Mouse (Mus musculus): ENCODE data around the gene Ppat.
"Not testable (repeated sequence)": the region's sequence is repeated elsewhere in the genome, so short reads cannot be mapped to it uniquely, and the experiment has no call there.

The Ppat gene

DNA sequence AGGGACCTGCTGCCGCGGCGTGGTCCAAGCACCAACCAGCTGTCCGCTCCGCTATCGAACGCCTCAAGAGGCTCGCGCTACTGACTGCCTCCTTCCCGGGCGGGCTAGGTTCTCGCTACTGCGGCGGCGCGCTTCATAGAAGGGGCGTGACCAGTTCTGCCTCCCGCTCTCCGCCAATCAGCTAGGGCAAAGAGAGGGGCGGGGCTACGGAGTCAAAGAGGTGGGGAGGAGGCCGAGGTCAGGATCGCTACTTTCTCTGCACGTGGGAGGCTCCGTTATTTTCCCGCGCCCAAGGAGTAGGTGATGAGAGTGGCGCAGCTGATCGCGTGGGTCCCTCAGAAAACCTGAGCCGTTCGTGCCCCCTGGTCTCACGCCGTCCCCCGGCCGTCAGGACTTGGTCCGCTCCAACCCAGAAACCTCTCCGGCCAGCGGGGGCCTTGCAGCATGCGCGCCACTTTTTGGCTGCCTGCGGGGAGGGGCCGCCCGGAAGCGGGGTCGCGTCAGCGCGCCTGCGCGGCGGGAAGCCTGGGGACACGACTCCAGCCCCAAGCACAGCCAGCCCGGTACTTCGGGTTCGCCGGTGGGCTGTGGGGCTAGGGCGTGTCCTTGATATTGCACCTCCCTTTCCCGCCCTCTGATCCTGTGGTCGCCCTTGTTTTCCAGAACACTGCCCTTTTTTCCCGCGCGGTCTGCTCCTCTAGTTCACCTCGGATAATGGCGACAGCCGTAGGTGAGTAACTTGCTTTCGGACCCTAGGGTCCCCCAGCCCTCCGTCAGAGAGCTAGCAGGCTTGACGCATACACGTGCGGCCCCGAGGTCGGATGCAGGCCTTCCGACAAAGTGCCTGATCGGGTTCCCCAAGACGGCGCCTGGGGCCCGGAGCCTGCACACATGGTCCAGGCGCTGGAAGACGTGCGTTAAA, at the start of gene Ppat, which contains the start of gene Paics:
Gene Ppat, minus strand, starts transcription at position 473 of the 922 bp plus-strand sequence.
Gene Paics, plus strand, starts transcription at position 202 of the 922 bp plus-strand sequence.
- peak; percentile 62 for DNase-seq (ENCODE audit: extremely low read depth, low read depth, low spot score)

- DNase-seq (ENCODE audit: extremely low read depth, low read depth, low spot score) = no peak
These were observed 47.0 kb upstream of the Ppat start for GRCm38 (mm10) chr5:76998416-76998815.

DNA sequence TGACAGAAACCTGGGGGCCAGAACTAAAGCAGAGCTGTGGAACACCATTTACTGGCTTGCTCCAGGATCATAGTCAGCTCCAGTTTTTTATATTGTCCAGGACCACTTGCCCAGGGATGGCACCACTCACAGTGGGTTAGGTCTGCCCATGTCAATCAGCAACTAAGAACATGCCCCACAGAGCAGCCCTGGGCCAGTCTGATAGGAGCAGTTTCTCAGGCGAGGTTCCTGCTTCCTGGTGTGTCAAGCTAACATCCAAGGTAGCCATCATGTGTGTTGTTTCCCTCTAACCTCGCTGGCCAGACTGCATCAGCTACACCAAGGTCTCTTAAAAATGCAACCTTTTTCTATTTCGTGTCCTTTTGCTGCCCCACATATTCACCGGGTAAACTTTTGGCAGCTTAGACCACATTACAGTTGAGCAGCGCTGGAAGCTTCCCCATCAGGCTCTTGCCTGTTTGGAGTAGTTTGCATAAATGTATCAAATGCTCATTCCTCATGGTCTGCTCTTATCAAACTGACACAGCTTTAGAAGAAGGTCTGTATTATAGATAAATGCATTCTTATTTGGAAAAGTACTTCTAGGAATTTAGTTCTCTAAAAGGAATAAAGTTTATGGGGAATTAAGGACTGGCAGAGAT, 41.9 kb upstream of the Ppat start:
- DNase-seq (ENCODE audit: extremely low read depth, low read depth, low spot score) = no peak

DNA sequence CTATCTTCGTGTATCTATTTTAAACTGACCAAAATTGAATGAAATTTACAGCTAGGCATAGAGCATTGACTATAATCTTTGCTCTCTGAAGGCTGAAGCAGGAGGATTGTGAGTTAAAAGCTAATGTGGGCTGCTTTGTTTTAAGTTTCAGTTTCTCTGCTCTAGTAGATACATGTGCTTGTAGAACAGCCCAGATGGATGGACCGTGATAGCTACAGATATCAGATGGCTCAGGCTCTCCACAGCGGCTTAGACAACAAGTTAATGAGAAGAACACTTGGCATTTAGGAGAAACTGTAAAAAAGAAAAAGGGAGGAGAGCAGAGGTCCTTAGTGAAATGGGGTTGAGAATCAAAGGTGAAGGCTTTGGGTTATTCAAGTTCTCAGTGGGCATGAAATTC, 39.4 kb upstream of the Ppat start:
- no peak for DNase-seq (ENCODE audit: extremely low read depth, low read depth, low spot score)

GRCm38 (mm10) chr5:76984015-76984414, 32.6 kb upstream of the Ppat start:
- no peak for DNase-seq (ENCODE audit: extremely low read depth, low read depth, low spot score)

- DNase-seq (ENCODE audit: extremely low read depth, low read depth, low spot score) = no peak
These were observed 24.4 kb upstream of the Ppat start for GRCm38 (mm10) chr5:76975736-76976135.

DNA sequence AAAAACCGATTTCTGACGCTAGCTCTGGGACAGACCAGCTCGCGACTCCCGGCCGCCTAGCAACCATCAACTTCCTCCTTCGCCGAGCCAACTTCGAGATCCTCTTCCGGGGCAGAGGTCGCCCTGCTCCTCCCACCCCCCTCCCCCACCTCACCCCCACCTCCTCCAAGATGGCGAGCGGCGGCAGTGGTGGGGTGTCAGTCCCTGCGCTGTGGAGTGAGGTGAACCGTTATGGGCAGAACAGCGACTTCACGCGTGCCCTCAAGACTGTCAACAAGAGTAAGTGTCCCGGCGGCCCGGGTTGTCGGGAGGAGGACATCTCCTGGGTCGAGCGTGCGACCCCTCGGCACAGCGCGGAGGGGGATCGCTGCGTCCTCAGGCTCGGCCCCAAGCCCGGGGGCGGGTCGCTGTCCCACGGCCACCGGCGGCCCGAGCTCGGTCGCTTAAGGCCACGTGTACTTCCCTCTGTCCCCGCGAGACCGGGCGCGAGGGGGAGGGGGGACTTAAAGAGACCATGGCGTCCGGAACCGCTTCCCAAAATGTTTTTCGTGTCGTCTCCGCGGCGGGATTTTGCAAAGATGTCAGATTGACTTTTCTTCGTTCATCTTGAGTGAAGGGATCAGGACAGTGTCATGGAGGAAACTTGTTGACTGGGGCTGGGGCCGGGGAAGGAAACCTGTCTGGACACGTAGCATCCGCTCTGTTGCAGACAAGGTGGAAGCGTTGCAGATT, 23.3 kb upstream of the Ppat start, which contains the start of gene Srp72:
Gene Srp72, plus strand, starts transcription at position 130 of the 732 bp plus-strand sequence.
- no peak for DNase-seq (ENCODE audit: extremely low read depth, low read depth, low spot score)

- no peak for DNase-seq (ENCODE audit: extremely low read depth, low read depth, low spot score)
These were observed 22.8 kb upstream of the Ppat start for GRCm38 (mm10) chr5:76974207-76974553.

DNA sequence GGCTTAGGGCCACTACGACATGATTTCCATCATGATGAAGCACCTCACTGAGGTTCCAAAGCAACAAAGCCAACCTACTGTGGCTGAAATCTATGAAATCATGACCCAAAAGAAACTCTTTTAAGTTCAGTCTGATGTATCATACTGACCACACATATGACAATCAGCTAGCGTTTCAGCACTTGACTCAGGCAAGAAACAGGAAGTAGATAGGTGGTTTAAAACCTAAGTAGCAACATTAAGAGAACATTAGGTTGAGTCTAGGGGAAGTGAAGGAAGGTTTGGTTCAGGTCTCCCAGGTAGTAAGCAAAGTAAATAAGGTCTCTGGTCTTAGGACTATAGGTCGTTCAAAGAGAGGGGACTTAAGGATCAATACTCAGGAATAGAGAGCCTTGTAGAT, 22.1 kb upstream of the Ppat start:
- no peak for DNase-seq (ENCODE audit: extremely low read depth, low read depth, low spot score)

DNA sequence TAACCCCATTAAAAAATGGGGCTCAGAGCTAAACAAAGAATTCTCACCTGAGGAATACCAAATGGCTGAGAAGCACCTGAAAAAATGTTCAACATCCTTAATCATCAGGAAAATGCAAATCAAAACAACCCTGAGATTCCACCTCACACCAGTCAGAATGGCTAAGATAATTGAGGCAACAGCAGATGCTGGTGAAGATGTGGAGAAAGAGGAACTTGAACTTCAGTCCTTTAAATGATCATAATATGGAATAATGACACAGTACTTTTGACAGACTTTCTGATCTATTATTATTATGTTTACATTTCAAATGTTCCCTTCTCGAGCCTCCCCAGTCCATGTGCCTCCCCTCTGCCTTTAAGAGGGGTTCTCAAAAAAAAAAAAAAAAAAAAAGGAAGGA, 19.7 kb upstream of the Ppat start:
- DNase-seq (ENCODE audit: extremely low read depth, low read depth, low spot score) = not testable (repeated sequence)

GRCm38 (mm10) chr5:76969250-76969649, 17.9 kb upstream of the Ppat start:
- DNase-seq (ENCODE audit: extremely low read depth, low read depth, low spot score) = no peak

- no peak for DNase-seq (ENCODE audit: extremely low read depth, low read depth, low spot score)
These were observed 13.3 kb upstream of the Ppat start for GRCm38 (mm10) chr5:76964651-76965050.

GRCm38 (mm10) chr5:76962545-76962944, 11.2 kb upstream of the Ppat start:
- DNase-seq (ENCODE audit: extremely low read depth, low read depth, low spot score) = no peak

DNA sequence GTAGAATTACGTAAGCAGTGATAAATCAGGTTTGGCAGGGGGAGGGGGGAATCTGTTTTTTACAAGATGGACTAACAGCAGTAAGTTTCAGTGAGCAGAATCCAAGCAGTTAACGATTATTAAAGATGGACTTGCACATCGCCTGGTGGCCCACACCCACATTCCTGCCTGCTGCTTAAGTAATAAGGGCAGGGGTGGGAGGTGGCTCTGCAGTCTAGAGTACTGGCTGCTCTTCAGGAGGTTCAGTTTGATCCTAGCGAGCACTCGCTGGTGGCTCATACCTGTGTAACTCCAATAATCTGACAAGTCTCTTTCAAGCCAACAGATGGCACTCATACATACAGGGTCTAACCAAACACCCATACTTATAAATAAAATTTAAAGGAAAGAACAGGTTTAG, 8.2 kb upstream of the Ppat start:
- no peak for DNase-seq (ENCODE audit: extremely low read depth, low read depth, low spot score)

DNA sequence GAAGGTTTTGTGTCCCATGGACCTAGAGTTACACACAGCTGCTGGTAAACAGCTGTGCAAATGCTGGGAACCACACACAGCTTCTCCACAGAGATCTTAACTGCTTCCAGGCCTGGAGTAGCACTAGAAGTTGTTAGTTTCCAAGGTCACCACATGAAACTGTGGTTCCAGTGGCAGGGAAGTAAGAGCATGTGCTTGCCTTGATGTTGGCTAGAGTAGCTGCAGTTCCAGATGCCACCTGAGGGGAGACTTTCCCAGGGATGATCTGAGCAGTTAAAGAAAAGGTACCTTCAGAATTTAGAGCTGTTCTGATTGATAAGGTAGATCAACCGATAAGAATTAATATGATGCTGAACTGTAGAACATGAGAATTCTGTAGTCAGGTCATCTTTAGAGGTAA, 6.6 kb upstream of the Ppat start:
- no peak for DNase-seq (ENCODE audit: extremely low read depth, low read depth, low spot score)

DNA sequence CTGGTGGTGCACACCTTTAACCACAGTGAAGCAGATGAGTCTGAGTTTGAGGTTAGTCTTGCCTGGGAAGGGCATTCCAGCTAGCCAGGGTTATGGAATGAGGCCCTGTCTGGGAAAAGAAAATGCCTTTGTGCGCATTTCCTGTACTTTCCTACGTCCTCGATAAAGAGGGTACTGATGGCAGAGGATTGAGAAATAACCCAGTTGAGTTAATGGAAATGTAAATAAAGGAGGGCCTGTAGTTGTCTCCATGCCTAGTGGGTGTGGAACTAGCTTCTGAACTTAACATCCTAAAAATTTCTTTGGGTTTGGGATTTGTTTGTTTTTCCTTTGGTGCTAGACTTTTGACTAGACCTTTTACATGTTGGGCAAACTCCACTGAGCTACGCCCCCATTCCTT, 4.1 kb upstream of the Ppat start:
- DNase-seq (ENCODE audit: extremely low read depth, low read depth, low spot score) = no peak

DNA sequence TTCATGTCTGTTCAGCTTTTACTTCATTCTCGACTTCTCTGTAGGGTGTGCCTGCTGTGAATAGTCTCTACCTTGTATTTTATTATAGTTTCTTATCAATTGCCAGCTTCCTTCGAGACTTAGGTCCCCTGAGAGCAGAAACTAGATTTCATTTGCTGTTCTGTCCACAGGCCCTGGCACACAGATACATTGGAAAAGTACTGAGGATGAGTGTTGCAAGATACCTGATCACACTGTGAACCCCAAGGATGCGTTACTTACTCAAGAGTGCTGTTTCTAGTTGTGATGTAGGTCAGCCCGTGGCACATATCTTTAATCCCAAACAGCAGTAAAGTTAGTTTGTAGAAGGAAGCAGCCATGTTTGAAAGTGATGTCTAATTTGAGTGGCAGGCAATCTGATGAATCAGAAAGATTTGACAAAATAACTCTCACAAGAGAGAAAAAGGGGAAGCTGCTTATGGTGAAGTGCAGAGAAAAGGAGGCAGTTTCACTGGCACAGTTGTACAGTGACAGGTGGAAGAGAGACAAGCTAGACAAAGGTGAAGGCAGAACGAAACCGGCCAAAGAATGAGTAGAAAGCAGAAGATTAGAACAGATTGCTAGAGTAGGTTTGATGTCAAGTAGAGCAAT, 3.0 kb upstream of the Ppat start:
- DNase-seq (ENCODE audit: extremely low read depth, low read depth, low spot score) = peak; percentile 43

- no peak for DNase-seq (ENCODE audit: extremely low read depth, low read depth, low spot score)
These were observed 2.4 kb upstream of the Ppat start for GRCm38 (mm10) chr5:76953794-76954193.

DNA sequence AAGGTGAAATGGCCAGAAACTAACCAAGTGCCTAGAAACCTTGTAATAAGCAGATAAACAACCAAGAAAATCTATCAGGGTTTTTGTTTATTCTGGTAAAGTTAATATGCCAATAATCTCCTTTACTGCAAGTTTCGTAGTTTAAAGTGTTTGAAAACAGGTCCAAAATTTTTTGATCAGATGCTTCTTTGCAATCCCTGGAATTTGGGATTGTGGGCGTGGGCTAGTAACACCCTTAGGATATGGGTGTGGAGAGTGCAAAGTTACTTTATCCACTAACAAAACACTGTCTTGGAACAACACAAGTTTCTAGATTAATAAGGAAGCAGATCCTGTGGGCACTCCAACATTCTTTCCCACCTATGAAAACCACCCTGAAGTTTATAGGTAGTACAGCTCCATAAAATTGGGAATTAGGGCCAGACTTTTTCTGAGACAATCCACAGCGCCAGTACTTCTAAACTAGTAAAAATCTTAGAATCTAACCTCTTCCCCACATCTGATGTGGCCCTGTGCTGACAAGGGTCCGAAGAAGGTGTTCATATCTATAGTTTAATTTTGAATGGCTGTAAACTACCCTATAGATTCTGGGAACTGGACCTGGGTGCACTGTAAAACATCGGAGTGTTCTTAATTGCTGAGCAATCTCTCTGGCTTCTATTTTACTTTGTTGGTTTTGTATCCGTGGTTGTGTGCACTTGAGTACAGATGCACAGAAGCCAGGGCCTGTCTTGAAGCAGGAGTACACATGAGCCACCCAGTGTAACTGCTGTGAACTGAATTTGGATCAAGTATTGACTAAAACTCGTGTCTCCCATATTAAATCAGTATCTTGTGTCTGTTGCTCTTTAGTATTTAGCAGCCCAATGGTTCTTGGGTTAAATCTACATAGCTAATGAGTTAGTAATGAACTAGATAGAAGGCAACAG, 998 bp upstream of the Ppat start:
- no peak for DNase-seq (ENCODE audit: extremely low read depth, low read depth, low spot score)
